Mouse (Mus musculus) heart, adult 2 months (tissue): ENCODE measurements around the gene A830018L16Rik. TPM values are rescaled to one million over a fixed set of nuclear protein-coding genes. Genes with fewer than 3 reads are reported as not detected.

ENCODE experiments used
- DNase-seq, 2 experiments: peaks; one replicate each; pipeline ENCODE4 v3.0.0; 2021
- H3K27ac ChIP-seq: fragments of 200-600 bp; 2 replicates; pipeline ENCODE4 v1.8.1; 2022
- H3K27me3 ChIP-seq: fragments of 200-500 bp; 2 replicates; pipeline ENCODE4 v1.6.1; 2012; ENCODE audit warnings: mild to moderate bottlenecking, low read length, inconsistent platforms, mixed read lengths; ENCODE audit not compliant: control insufficient read depth, insufficient read depth
- H3K36me3 ChIP-seq: fragments of 200-500 bp; 2 replicates; pipeline ENCODE4 v1.6.1; 2012; ENCODE audit warnings: low read length, inconsistent platforms; ENCODE audit not compliant: control insufficient read depth, insufficient read depth
- H3K4me1 ChIP-seq: fragments of 200-500 bp; 2 replicates; pipeline ENCODE4 v1.6.1; 2011; ENCODE audit warnings: low read length; ENCODE audit not compliant: control insufficient read depth, insufficient read depth
- H3K4me3 ChIP-seq: fragments of 200-600 bp; 2 replicates; pipeline ENCODE4 v1.8.1; 2022
- H3K79me2 ChIP-seq: fragments of 200-500 bp; replicated peaks from 2 replicates; pipeline ENCODE4 v1.6.1; 2012; ENCODE audit warnings: mild to moderate bottlenecking, inconsistent platforms, low read length, moderate library complexity, mixed read lengths; ENCODE audit not compliant: control insufficient read depth, insufficient read depth
- H3K9ac ChIP-seq: fragments of 200-500 bp; 2 replicates; pipeline ENCODE4 v1.6.1; 2012; ENCODE audit warnings: low read depth, mild to moderate bottlenecking, control low read depth, inconsistent platforms, low read length, mixed read lengths
- CTCF ChIP-seq: fragments of 200-600 bp; IDR thresholded peaks from 2 replicates; pipeline ENCODE4 v1.8.1; 2022; ENCODE audit warnings: antibody characterized with exemption, mild to moderate bottlenecking, moderate library complexity
- EP300 ChIP-seq: fragments of 200-500 bp; IDR thresholded peaks from 2 replicates; pipeline ENCODE4 v1.6.1; 2011; ENCODE audit warnings: low read depth, low read length, control low read depth; ENCODE audit not compliant: insufficient read depth
- POLR2A ChIP-seq: fragments of 200-500 bp; IDR thresholded peaks from 2 replicates; pipeline ENCODE4 v1.6.1; 2011; ENCODE audit warnings: mild to moderate bottlenecking, low read depth, low read length, control low read depth; ENCODE audit not compliant: insufficient read depth
- WGBS: fragments of 180-500 bp; shearing (Covaris S2); methylation state at CpG from one replicate; pipeline ENCODE4 v1.1.7; 2018; 5-methylcytosine and 5-hydroxymethylcytosine counted together
- intact Hi-C: fragments of 180-260 bp; cut with DNase I; formaldehyde crosslinking; loops from one replicate; pipeline ENCODE4 v1.15.1; 2025
- long read RNA-seq: library from polyadenylated mRNA; stranded (forward); transcript quantifications from one replicate; pipeline ENCODE4 v2.0.0, GENCODE M21; 2021
- polyA plus RNA-seq: library from polyadenylated mRNA; depleted of rRNA; stranded (reverse); fragments of >200 nt; gene quantifications from 2 replicates; pipeline ENCODE4 v1.2.3, GENCODE M21; 2012; rRNA removed
- total RNA-seq, 2 experiments: library from RNA; stranded (reverse); gene quantifications; 2 replicates each; pipeline ENCODE4 v1.2.3; 2021

A830018L16Rik gene
- total RNA-seq: under 1 TPM; 0.18 to 0.34 TPM
- 0.32 and 0.61 TPM in 2 replicates for polyA plus RNA-seq
- long read RNA-seq: 0 reads

- TF ChIP-seq EP300 (no peak), CTCF (peak; percentile 73), POLR2A (no peak)
- Histone ChIP-seq H3K4me1 (no peaks in the 10 kb centered on the region), H3K36me3 (no peaks in the 10 kb centered on the region), H3K9ac (peak within 1 kb of the TSS; percentile 2; the same call in 1 of the 2 replicates), H3K79me2 (no peaks in the 10 kb centered on the region), H3K4me3 (peak within 1 kb of the TSS; percentile 40), H3K27ac (no peak within 1 kb of the TSS), H3K27me3 (no peaks in the 10 kb centered on the region; the same call in 1 of the 2 replicates)
- WGBS: 1% methylated on average over 49 of the region's 50 CpGs
- intact Hi-C loops: loop anchor here (5.0 kb wide), 1 partner anchor 182 kb away; no protein-coding TSS in a partner anchor
- peak; percentile 57 to 64 for DNase-seq
These were observed at the start of gene A830018L16Rik for GRCm38 (mm10) chr1:11413894-11414556. TSS of gene A830018L16Rik (plus strand) at chr1:11414105.

GRCm38 (mm10) chr1:11385846-11386245 is 28.1 kb upstream of the A830018L16Rik start:
- H3K9ac ChIP-seq: no peak overlapping the region
- WGBS: 52% methylated on average over 3 of the region's 3 CpGs
- intact Hi-C loops: no loop called here
- no peak for DNase-seq
- no peak for TF ChIP-seq POLR2A
- TF ChIP-seq EP300: no peak
- no peak for TF ChIP-seq CTCF
- H3K36me3 ChIP-seq: no peaks in the 10 kb centered on the region
- H3K4me1 ChIP-seq: no peaks in the 10 kb centered on the region
- no peaks in the 10 kb centered on the region for H3K79me2 ChIP-seq
- no peak overlapping the region for H3K27ac ChIP-seq
- H3K4me3 ChIP-seq: no peak overlapping the region
- H3K27me3 ChIP-seq: no peaks in the 10 kb centered on the region

- Histone ChIP-seq H3K27me3 (no peaks in the 10 kb centered on the region), H3K36me3 (no peaks in the 10 kb centered on the region), H3K79me2 (no peaks in the 10 kb centered on the region), H3K4me1 (no peaks in the 10 kb centered on the region), H3K4me3 (no peak overlapping the region), H3K27ac (no peak overlapping the region), H3K9ac (no peak overlapping the region)
- no peak for TF ChIP-seq CTCF
- no peak for TF ChIP-seq EP300
- no peak for TF ChIP-seq POLR2A
- DNase-seq: no peak
- 64% methylated on average over 4 of the region's 4 CpGs for WGBS
- intact Hi-C loops: no loop called here
These were observed 18.5 kb upstream of the A830018L16Rik start for GRCm38 (mm10) chr1:11395408-11395807.

- WGBS: 87% methylated on average over 2 of the region's 2 CpGs
- Histone ChIP-seq H3K27me3 (no peaks in the 10 kb centered on the region), H3K4me3 (no peak overlapping the region), H3K9ac (no peak overlapping the region), H3K79me2 (no peaks in the 10 kb centered on the region), H3K36me3 (no peaks in the 10 kb centered on the region), H3K4me1 (no peaks in the 10 kb centered on the region), H3K27ac (no peak overlapping the region)
- intact Hi-C loops: no loop called here
- no peak for DNase-seq
- no peak for TF ChIP-seq CTCF
- TF ChIP-seq POLR2A: no peak
- TF ChIP-seq EP300: no peak
These were observed 17.7 kb upstream of the A830018L16Rik start for GRCm38 (mm10) chr1:11395996-11396736.

GRCm38 (mm10) chr1:11401159-11401558 is 12.7 kb upstream of the A830018L16Rik start:
- Histone ChIP-seq H3K27me3 (no peaks in the 10 kb centered on the region), H3K79me2 (no peaks in the 10 kb centered on the region), H3K4me1 (no peaks in the 10 kb centered on the region), H3K4me3 (no peak overlapping the region), H3K27ac (no peak overlapping the region), H3K36me3 (no peaks in the 10 kb centered on the region), H3K9ac (no peak overlapping the region)
- WGBS: 42% methylated on average over 2 of the region's 2 CpGs
- TF ChIP-seq CTCF (no peak), POLR2A (no peak), EP300 (no peak)
- DNase-seq: no peak
- intact Hi-C loops: no loop called here

- Histone ChIP-seq H3K4me1 (no peaks in the 10 kb centered on the region), H3K27me3 (no peaks in the 10 kb centered on the region), H3K27ac (no peak overlapping the region), H3K36me3 (no peaks in the 10 kb centered on the region), H3K9ac (no peak overlapping the region), H3K4me3 (no peak overlapping the region), H3K79me2 (no peaks in the 10 kb centered on the region)
- TF ChIP-seq EP300 (no peak), CTCF (no peak), POLR2A (no peak)
- intact Hi-C loops: no loop called here
- DNase-seq: no peak
These were observed 8.4 kb upstream of the A830018L16Rik start for GRCm38 (mm10) chr1:11405527-11405926.
